Mouse (Mus musculus) brain, embryonic 14.5 days (tissue): ENCODE measurements around the gene Rbp7.

Experiments used
- CTCF ChIP-seq: fragments of 200-500 bp; IDR thresholded peaks from 2 replicates; pipeline ENCODE4 v1.5.1; 2012; ENCODE audit warnings: inconsistent platforms, mild to moderate bottlenecking, moderate library complexity, borderline replicate concordance; ENCODE audit not compliant: insufficient read depth, insufficient read length; ENCODE audit errors: extremely low read depth
- POLR2A ChIP-seq: fragments of 200-500 bp; IDR thresholded peaks from 2 replicates; pipeline ENCODE4 v1.6.1; 2012; ENCODE audit warnings: mild to moderate bottlenecking, inconsistent platforms, borderline replicate concordance; ENCODE audit not compliant: poor library complexity, insufficient read depth, insufficient read length, severe bottlenecking; ENCODE audit errors: extremely low read depth

GRCm38 (mm10) chr4:149463435-149463950 lies 8.7 kb upstream of the Rbp7 start:
- TF ChIP-seq CTCF (no peak), POLR2A (no peak)
